Mouse (Mus musculus): ENCODE data around the gene Mocs3.

Gene Mocs3

DNA sequence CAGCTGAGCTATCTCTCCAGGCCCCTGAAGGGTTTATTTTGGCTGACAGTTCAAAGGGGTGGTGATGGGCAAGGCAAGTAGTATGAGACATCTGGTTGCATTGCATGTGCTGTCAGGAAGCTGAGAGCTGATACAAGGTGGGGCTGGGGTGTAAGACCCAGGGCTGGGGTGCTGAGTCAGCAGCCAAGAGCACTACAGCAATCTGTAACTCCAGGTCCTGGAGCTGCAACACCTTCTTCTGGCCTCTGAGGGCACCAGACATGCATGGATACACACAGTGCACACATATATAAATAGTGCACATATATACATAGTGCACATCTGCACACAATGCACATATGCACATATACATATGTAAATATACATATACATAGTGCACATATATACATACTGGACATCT lies 12.4 kb downstream of the Mocs3 start:
- DNase-seq (ENCODE audit: low read depth, low spot score) = no peak

DNA sequence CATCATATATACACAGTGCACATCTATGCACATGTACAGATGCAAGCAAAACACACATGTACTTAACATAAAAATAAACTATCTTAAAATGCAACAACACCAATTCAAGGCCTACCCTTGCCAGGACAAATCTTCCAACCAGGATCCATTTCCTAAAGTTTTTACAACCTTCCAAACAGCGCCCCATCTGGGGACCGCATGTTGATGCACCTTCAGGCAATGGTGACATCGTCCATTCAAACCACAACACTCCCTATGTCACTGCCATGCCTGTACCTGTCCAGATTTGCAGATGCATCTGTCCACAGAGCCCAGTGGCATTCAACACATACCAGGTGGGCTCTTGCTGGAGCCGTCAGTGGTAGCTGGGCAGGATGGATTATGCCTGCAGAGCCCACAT lies 12.9 kb downstream of the Mocs3 start:
- no peak for DNase-seq (ENCODE audit: low read depth, low spot score)

DNA sequence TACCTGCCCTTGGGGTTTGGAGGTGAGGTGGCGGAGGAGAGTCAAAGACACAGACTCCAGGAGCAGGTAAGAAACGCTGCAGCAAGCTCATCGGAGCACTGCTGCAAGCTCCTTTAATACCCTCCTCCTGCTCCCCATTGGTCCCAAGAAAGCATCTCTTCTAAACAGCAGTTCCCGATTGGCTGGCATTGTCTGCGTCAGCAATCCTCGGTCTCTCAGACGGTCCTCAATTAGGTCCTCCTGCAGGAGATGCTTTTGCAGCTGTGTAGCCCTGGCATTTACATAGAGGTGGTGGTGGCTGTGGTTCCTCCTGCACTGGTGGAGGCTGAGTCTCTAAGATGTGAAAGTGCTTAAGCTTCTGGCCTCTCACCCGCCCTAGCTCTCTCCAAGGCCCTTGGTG lies 15.1 kb downstream of the Mocs3 start:
- no peak for DNase-seq (ENCODE audit: low read depth, low spot score)

DNA sequence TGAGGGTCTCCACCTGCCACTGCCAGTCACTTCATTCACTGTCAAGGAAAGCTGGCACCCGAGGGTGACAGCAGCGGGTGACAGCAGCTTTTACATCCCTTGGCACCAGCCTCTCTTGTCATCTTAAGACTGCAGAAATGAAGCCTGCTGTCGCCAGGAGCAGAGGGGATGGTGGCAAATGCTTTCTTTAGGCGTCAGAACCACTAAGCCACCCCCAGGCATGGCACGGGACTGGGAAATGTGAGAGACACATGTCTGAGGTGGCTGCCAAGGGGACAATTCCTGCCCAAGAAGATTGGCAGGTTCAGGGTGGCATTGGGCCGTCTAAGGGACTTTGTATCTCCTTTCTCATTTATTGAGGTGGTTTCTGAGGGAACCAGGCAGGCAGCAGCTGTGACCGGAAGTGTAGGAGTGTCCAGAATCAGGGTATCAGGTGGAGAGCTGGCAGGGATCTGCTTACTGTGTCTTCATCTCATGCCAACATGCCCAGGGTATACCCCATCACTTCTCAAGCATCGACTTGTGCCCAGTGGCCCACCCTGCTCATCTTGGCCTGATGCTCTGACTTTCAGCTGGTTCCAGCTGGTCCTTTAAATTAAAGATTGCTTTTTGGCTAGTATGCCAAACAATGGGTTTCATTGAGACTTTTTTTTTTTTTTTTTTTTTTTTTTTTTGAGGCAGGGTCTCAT lies 17.9 kb downstream of the Mocs3 start:
- DNase-seq (ENCODE audit: low read depth, low spot score) = no peak

DNA sequence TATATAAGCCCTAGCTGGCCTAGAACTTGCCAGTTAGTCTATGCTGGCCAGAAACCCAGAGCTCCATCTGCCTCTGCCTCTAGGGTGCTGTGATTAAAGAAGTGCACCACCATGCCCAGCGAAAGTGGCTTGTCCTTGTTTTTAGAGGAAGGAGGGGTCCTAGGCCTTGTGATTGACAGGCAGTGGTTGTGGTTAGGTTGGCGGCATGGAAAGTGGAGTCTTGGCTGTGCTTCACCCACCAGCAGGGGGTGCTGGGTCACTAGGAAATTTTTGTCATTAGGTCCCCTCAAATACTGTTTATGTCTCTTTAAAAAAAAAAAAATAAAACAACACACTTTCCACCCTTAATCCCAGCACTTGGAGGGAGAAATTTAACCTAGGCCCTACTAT lies 18.4 kb downstream of the Mocs3 start:
- no peak for DNase-seq (ENCODE audit: low read depth, low spot score)

DNA sequence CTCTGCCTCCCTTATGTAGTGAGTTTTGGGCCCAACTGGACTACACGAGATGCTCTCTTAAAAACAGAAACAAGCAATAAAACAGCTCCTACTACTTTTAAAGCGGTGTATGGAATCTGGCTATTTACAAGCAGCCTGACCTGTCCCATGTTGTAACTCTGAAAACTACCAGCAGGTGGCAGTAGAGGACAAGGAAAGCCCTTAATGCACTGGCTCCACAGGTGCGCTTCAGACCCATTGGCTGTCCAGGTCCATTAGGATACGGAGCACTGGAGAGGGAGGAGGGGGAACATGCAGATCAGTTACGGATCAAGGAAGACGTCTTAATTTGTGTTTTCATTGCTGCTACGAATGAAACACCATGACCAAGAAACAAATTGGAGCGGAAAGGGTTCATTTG lies 19.8 kb downstream of the Mocs3 start:
- peak; percentile 90 for DNase-seq (ENCODE audit: low read depth, low spot score)

DNA sequence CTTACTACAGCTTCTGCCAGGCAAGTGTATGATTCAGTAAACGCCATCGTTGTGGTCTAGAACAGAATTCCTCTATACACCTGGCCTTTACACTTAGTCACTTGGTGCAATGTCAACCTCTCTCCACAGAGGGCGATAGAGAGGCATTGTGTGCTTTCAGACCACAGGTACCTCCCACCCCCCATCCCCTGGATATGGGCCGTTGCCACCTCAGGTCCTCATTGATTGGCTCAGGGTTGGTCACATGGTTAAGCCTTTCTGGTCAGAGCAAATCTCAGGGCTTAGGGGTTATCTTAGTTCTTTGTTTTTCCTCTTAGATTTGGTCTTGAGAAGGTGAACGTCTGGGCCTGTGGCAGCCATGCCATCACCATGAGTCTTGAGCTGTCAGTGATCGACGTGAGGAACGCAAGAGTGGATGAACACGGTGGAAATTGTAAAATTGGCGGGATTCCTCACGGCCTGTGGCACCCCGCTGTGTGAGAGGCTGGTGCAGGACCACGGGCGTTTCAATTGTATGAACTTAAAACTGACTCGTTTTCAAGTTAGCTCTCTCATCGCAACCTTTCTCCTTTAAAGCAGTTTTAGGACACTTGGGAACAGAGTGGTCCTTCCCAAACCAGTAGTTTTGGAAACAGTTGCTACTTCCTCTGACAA lies 22.3 kb downstream of the Mocs3 start:
- peak; percentile 79 for DNase-seq (ENCODE audit: low read depth, low spot score)

DNA sequence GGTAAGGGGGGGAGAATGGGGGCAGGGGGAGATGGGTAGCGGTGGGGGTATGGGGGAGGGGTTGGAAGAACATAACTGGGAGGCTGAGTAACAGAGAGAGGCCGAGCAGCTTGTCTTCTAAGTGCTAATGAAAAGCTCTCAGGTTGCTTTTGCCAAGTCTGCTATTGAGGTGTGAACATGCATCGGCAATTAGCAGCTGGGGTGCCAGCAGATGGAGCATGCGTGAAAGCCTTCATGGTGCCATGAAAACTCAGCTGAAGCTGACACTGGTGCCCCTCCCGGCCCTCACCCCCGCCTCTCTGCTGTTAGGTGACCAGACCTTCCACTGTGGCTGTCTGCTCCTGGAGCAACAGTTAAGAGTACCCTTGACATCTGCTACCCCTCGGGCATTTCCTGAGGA lies 23.4 kb downstream of the Mocs3 start:
- DNase-seq (ENCODE audit: low read depth, low spot score) = no peak

DNA sequence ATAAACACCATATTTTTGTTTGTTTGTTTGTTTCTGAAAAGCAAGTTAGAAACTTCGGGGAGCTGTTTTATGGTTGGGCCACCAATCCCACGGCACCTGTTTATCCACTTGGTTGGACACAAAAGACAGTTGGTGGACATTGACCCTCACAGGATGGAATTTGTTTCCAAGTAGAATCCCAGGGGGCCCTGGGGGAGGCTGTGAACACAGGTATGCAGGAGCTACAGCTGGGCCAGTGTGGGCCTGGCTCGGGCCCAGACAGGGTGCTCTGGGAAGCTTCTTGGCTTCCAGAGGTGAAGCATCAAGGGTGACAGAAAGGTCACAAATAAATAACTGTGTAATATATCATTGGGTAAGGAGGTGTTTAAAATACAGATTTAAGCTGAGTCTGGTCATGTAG lies 26.1 kb downstream of the Mocs3 start:
- no peak for DNase-seq (ENCODE audit: low read depth, low spot score)

DNA sequence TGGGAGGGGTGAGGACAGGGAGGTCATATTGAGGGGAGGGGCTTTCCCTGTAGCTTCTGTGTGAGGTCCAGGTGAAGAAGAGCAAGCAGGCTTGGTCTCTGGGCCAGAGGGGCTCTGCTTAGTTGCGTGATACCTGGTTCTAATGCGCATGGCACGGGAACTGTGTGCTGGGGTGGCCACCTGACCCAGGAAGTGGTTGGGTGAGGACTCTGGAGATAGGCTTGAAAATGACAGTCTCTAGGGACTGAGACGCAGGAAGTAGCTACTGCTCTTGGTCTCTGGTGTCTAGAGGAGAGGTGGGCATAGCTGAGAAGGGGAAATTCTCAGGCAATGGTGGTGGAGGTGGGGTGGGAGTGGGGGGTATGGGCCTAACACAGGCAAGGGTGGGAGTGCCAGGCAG lies 26.8 kb downstream of the Mocs3 start:
- no peak for DNase-seq (ENCODE audit: low read depth, low spot score)

DNA sequence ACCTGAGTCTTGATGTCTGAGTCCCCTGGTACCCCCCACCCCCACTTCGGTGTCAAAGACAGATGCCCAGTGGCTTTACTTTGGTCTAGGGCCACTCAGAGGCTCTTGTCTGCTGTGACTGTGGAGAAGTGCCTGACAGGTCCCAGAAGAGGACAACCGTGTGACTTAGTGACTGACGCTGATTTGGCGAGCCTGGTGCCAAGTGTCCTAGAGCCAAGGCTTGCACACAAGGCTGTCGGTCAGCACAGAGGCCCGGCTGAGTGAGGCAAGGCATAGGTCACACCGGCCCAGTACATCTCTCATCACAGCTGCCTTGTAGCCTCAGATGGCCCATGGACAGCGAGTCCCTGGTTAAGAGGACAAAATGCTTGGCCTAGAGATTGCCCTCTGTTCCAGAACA lies 28.6 kb downstream of the Mocs3 start:
- no peak for DNase-seq (ENCODE audit: low read depth, low spot score)

DNA sequence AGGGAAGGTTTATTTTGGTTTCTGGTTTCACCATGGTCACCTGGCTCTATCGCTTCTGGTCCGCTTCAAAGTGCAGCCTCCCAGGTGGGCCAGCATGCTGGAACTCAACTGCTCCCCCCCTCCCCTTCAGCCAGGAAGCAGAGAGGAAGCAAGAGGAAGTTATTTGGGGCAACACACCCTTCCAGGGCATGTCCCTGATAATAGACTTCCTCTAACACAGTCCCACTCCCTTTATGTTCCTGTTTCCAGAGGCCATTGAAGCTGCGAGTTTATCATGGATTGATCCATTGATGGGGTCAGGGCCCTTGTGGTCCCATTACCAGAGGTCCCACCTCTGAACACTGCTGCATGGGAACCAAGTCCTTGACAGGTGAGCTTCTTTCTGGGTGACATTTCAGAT lies 29.7 kb downstream of the Mocs3 start:
- DNase-seq (ENCODE audit: low read depth, low spot score) = no peak

DNA sequence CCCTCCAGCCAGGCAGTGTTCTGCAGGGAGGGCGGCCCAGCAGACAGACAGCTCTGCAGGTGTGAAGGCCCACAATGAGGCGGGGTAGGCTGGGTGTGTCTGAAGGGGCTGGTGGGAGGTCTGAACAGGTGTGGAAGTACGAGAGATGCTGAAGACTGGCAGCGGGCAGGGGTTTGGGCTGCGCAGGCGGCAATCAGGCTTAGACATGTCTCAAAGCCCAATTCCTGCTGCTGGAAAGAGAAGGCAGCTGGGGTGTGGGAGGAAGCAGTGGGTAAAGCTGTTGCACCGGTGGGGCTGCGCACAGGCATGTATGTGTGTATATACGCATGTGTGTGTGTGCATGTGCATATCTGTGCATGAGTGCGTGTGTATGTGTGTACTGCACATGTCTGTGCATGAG lies 30.5 kb downstream of the Mocs3 start:
- DNase-seq (ENCODE audit: low read depth, low spot score) = no peak

DNA sequence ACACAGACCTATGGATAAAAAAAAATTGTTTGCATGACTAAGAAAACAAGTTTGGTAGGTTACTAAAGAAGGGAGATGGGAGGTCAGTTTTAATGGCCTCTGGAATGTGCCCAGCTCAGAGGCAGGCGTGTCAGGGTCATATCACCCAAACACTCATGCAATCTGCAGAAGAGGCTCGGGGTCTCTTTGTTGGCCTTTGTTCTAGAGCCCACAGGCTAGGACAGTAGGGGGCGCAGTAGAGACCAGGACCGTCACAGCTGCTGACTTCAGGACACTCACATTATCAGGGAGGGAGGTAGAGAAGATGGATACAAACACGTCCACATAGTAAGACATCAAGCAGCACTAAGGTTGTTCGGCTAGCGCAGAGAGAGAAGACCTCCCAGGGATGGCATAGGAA lies 37.6 kb downstream of the Mocs3 start:
- DNase-seq (ENCODE audit: low read depth, low spot score) = no peak

DNA sequence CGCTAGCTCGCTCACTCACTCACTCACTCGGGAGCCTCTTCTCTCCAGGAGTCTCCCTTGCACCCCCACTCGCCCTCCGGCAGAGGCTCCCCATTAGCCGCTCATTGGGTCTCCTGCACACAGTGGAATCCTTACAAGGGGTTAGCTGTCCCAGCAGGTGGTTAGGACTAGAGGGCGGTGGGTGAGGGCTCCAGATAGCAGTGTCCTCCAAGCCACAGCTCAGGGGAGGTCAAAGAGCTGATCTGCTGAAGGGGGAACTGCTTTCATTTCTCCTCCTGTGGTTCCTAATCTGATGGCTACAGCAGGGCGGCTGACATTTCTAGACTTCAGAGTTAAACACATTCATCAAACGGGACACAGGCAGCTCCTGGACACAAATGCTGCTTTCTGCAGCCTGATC lies 43.0 kb downstream of the Mocs3 start:
- DNase-seq (ENCODE audit: low read depth, low spot score) = no peak

DNA sequence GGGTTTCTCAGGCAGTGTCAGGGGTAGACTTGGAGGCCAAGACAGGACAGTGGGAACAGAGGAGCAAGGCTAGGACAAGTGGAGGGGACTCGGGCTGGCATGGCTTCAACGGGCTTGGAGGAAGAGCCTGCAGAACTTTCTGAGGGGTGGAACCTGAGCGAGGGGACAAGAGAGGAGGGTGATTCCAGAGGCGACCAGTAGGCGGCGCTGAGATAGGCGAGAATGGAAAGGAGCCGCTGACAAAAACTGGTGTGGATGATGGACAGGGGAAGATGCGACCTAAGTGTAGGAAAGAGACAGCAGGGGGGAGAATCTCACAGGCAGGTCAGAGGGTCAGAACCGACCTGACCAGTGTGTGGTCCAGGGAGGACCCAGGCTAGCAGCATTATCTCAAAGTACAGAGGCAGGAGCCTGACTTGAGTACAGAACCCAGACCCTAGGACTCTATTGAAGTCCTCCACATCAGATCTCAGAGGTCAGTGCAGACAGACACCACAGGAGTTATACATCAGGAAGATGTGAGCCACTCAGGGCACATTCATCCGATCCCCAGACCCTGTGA lies 44.0 kb downstream of the Mocs3 start:
- peak; percentile 68 for DNase-seq (ENCODE audit: low read depth, low spot score)

DNA sequence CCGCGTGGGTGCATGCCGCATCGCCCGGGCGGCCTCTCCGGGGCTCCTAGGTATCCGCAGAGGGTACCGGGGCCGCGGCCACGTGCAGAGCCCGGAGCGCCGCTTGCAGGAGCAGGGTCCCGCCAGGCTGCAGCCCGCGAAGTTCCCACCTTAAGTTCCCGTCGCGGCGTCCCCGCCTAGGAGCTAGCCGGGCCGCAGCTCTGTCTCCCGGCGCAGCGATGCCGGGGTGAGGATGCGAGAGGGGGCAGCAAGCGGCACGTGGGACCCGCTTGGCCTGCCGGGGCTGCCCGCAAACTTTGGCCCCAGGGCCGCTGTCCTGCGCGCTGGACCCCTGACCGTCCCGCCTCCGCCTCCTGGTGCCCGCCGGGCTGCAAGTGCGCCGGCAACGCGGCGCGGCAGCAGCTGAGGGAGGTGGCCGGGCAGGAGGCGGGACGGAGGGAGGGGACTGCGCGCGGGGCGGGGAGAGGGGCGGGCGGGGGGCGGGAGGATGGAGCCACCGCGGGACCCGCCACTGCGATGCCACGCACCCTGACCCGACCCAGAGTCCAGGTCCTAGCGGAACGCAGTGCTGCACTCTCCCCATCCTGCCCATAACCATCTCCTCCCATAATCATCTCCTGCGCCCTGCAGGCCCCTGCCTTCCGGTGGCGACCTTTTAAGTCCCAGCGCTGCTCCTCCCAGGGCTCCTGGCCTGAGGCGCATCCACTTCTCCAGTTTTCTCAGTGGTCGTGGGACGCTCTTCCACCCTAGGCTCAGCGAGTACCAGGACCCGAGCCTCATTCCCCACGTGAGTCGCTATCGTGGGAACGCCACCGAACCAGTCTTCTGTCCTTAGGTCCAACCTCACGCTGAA lies 50.5 kb downstream of the Mocs3 start:
- peak; percentile 68 for DNase-seq (ENCODE audit: low read depth, low spot score)

DNA sequence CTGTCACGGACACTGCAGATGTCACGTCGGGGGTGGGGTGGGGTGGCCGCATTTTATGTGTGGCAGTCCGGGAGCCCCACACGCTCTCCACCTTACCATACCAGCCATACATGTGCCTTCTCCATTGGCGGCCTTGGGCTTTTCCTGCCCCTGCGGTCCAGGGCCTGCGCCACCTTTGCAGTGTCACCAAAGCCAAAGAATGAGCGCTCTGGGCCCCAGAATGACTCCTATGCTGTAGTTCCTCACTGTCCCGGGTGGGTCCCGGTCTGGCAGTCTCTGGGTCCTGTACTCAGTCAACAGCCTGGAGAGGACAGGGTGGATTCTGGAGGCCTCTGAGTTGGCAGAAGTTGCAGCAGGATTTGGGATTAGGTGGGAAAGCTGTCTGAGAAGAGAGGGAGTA lies 51.2 kb downstream of the Mocs3 start, which contains the start of gene Kcng1:
Gene Kcng1, minus strand, starts transcription at position 155 of the 400 bp plus-strand sequence.
- DNase-seq (ENCODE audit: low read depth, low spot score) = no peak

All from mesoderm, embryonic 11.5 days (tissue).